Mouse (Mus musculus): ENCODE results near the gene Ubr2. TPM values are rescaled to one million over a fixed set of nuclear protein-coding genes. Genes with fewer than 3 reads are reported as not detected.

Ubr2 gene
- total and polyA plus RNA-seq, 3 experiments = 15.3 to 353 (median 33.8) TPM

DNA sequence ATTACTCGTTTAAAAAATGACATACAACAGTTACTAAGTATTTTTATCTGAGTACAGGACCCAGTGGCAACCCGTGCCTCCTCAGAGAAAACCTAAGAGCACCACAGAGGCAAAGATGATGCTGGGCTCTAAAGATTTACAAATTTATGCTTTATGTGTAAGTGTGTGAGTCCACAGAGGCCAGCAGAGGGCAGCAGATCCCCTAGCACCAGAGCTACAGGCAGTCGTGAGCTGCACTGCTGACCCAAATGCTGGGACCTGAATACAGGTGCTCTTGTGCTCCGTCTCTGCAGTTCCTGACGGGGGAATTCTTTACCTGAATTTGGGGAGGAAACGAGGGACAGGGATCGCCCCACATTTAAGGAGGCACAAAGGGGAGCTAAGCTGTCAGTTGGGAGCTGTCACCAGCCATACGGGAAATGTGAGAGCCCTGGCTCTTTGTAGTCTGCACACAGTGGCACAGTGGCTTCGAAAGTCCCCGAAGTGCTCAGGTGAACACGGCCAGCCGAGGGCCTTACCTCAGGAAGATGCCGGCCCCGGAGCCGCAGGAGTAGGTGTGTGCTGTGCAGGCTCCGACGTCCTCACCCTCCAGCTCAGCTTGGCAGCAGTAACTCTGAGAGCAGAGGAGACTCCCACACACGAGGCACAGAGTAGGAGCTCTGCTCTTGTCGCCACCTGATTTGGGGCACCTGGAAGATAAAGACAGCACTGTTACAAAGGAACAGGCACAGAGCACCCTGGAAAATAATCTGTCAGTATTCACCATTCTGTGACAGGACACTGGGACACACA, 76.6 kb downstream of the Ubr2 start:
- peak; percentile 72 for DNase-seq (ENCODE audit: low read depth, low spot score)
- Histone ChIP-seq H3K9me3 (replicated peaks; ENCODE audit: insufficient read depth, low read length) (no peaks in the 10 kb centered on the region), H3K4me1 (ENCODE audit: control insufficient read depth in 1 of 2, insufficient read depth in 2 of 2, low read length in 2 of 2) (no peaks in the 10 kb centered on the region), H3K27me3 (ENCODE audit: control insufficient read depth in 1 of 2, insufficient read depth in 2 of 2, low read length in 2 of 2) (no peaks in the 10 kb centered on the region), H3K27ac (ENCODE audit: control insufficient read depth, low read depth, low read length) (no peak overlapping the region), H3K79me2 (ENCODE audit: control insufficient read depth, insufficient read depth, low read length, poor library complexity) (no peaks in the 10 kb centered on the region), H3K36me3 (ENCODE audit: control insufficient read depth in 1 of 2, insufficient read depth in 2 of 2, low read length in 2 of 2) (peaks cover 2 to 4% of the 10 kb centered on the region in 2 experiments; a peak in 2 of 4 replicates), H3K4me3 (ENCODE audit: control insufficient read depth in 1 of 2, insufficient read depth in 1 of 2, low read depth in 2 of 2, low read length in 2 of 2) (no peak overlapping the region), H3K9ac (ENCODE audit: control insufficient read depth, low read depth, low read length, poor library complexity, severe bottlenecking) (no peak overlapping the region)
- no peak for TF ChIP-seq MAFK (IDR thresholded peaks at IDR 0.05; ENCODE audit: borderline replicate concordance, low read depth, low read length)
- TF ChIP-seq RAD21 (IDR thresholded peaks at IDR 0.05; ENCODE audit: low read depth, low read length) = peak; percentile 52
- TF ChIP-seq CTCF (IDR thresholded peaks at IDR 0.05 in 2 of 3, conservative IDR thresholded peaks at IDR 0.05 in 1 of 3; ENCODE audit: control insufficient read depth in 1 of 3, insufficient read depth in 1 of 3, low read depth in 2 of 3, low read length in 3 of 3, poor library complexity in 1 of 3, severe bottlenecking in 1 of 3) = peak; percentile 72 to 87 (median 83)
- TF ChIP-seq SMC3 (IDR thresholded peaks at IDR 0.05; ENCODE audit: low read depth, low read length) = peak; percentile 63
- no peak for TF ChIP-seq CHD1 (IDR thresholded peaks at IDR 0.05; ENCODE audit: low read depth, low read length)
- no peak for TF ChIP-seq KAT2A (conservative IDR thresholded peaks at IDR 0.05; ENCODE audit: low read depth, low read length)

DNA sequence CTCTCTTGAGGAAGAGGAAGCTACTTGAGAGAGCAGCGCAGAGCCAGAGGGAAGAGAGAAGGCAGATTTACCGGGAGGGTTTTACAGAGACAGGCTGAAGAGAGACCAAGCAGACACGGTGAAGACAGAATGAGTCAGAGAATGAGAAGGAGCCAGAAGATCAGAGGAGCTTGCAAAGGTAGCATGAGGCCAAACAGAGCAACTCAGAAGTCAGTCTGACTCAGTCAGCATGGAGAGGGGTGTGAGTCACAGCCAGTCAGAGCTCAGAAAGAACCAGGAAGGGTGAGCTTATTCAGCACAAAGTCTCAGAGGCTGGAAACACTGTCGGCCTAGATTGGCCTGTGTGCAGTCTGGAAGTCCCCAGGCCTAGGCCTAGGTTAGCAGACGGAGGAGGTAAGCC, 77.4 kb downstream of the Ubr2 start:
- no peak overlapping the region for H3K4me3 ChIP-seq (ENCODE audit: control insufficient read depth in 1 of 2, insufficient read depth in 1 of 2, low read depth in 2 of 2, low read length in 2 of 2)
- H3K27me3 ChIP-seq (ENCODE audit: control insufficient read depth in 1 of 2, insufficient read depth in 2 of 2, low read length in 2 of 2) = no peaks in the 10 kb centered on the region
- H3K27ac ChIP-seq (ENCODE audit: control insufficient read depth, low read depth, low read length) = no peak overlapping the region
- H3K36me3 ChIP-seq (ENCODE audit: control insufficient read depth in 1 of 2, insufficient read depth in 2 of 2, low read length in 2 of 2) = peaks cover 2 to 4% of the 10 kb centered on the region in 2 experiments; a peak in 3 of 4 replicates
- no peak for DNase-seq (ENCODE audit: low read depth, low spot score)
- no peak overlapping the region for H3K9ac ChIP-seq (ENCODE audit: control insufficient read depth, low read depth, low read length, poor library complexity, severe bottlenecking)
- H3K9me3 ChIP-seq (replicated peaks; ENCODE audit: insufficient read depth, low read length) = no peaks in the 10 kb centered on the region
- TF ChIP-seq MAFK (IDR thresholded peaks at IDR 0.05; ENCODE audit: borderline replicate concordance, low read depth, low read length) = no peak
- no peak for TF ChIP-seq E2F4 (IDR thresholded peaks at IDR 0.05; ENCODE audit: borderline replicate concordance, low read depth, low read length)
- TF ChIP-seq ZNF384 (IDR thresholded peaks at IDR 0.05; ENCODE audit: low read depth, low read length) = no peak
- no peak for TF ChIP-seq HCFC1 (IDR thresholded peaks at IDR 0.05; ENCODE audit: low read depth, low read length)
- no peak for TF ChIP-seq TAL1 (IDR thresholded peaks at IDR 0.05; ENCODE audit: low read length)
- TF ChIP-seq MYB (IDR thresholded peaks at IDR 0.05; ENCODE audit: low read depth, low read length) = no peak
- no peak for TF ChIP-seq GABPA (IDR thresholded peaks at IDR 0.05; ENCODE audit: low read depth, low read length)
- TF ChIP-seq EP300 (IDR thresholded peaks at IDR 0.05; ENCODE audit: low read depth in 1 of 2, low read length in 2 of 2) = no peak
- no peak for TF ChIP-seq MXI1 (IDR thresholded peaks at IDR 0.05; ENCODE audit: low read depth, low read length)
- no peak for TF ChIP-seq USF2 (IDR thresholded peaks at IDR 0.05; ENCODE audit: borderline replicate concordance in 1 of 2, insufficient read depth in 1 of 2, low read depth in 1 of 2, low read length in 2 of 2)
- no peak for TF ChIP-seq ZKSCAN1 (IDR thresholded peaks at IDR 0.05; ENCODE audit: low read depth, low read length)
- TF ChIP-seq TBP (IDR thresholded peaks at IDR 0.05; ENCODE audit: low read depth, low read length) = no peak
- TF ChIP-seq GATA1 (IDR thresholded peaks at IDR 0.05; ENCODE audit: low read depth, low read length) = no peak
- TF ChIP-seq UBTF (IDR thresholded peaks at IDR 0.05; ENCODE audit: borderline replicate concordance, insufficient read depth, low read depth, low read length) = no peak
- no peak for TF ChIP-seq SIN3A (IDR thresholded peaks at IDR 0.05; ENCODE audit: low read length)
- no peak for TF ChIP-seq KAT2A (conservative IDR thresholded peaks at IDR 0.05; ENCODE audit: low read depth, low read length)
- TF ChIP-seq POLR2AphosphoS2 (IDR thresholded peaks at IDR 0.05; ENCODE audit: low read length) = no peak
- no peak for TF ChIP-seq MEF2A (IDR thresholded peaks at IDR 0.05; ENCODE audit: extremely low read depth, insufficient replicate concordance, low read depth, low read length, poor library complexity, severe bottlenecking)
- no peak for TF ChIP-seq SMC3 (IDR thresholded peaks at IDR 0.05; ENCODE audit: low read depth, low read length)
- no peak for TF ChIP-seq USF1 (IDR thresholded peaks at IDR 0.05; ENCODE audit: low read depth, low read length)
- H3K4me1 ChIP-seq (ENCODE audit: control insufficient read depth in 1 of 2, insufficient read depth in 2 of 2, low read length in 2 of 2) = no peaks in the 10 kb centered on the region
- H3K79me2 ChIP-seq (ENCODE audit: control insufficient read depth, insufficient read depth, low read length, poor library complexity) = no peaks in the 10 kb centered on the region

Measured in MEL (cell line).